Mouse (Mus musculus): ENCODE measurements at regions not wholly inside any gene's neighbourhood (a gene's known extent, or its start where the extent isn't known, plus 50 kb on each side); places are given as distances from the start of the nearest gene placed in this dataset.

GRCm38 (mm10) chr10:120597320-120597887 lies 121.1 kb upstream of the Hmga2 start:
- TF ChIP-seq CTCF (IDR thresholded peaks at IDR 0.05; ENCODE audit: low read depth, low read length) (no peak), POLR2A (IDR thresholded peaks at IDR 0.05; ENCODE audit: borderline replicate concordance, low read depth, low read length) (no peak)
